Comparison of ENCODE assay signal across 8 mouse cellular contexts in the genomic region with DNA sequence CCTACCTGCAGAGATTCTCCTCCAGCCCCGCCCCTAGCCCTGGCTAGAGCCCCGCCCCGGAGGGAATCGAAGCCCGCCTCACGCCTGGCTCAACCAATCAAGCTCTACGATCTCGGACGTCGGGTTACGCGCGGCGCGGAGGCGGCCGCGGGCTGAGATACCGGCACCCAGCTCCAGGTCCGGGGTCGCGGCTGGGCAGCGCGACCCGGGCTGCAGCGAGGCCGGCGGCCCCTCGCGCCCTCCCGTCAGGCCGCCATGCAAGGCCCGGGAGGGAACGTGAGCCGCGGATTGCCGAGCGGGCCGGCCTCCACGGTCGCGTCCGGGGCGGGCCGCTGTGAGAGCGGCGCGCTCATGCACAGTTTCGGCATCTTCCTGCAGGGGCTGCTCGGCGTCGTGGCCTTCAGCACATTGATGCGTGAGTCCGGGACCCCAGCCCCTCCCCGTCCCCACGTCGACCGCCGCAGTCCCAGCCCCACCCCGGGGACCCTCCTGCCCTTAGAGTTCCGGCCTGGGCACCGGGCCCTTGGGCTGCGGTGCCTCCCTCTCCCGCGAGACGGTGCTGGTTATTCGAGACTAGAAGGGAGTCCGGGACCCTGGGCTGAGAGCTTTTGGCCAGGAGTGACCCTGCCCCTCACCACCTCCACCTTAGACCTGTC. TPM values are rescaled to one million over a fixed set of nuclear protein-coding genes. Genes with fewer than 3 reads are reported as not detected.
DNase-seq lines count a peak whose midpoint lies in the region; ATAC-seq and TF ChIP-seq lines count a peak whose summit lies in the region.

A gene (plus strand): TSS at position 115 of the 656 bp plus-strand sequence.

- no peaks in the 10 kb centered on the region for H3K4me1 ChIP-seq in ES-Bruce4 (ENCODE audit: control insufficient read depth, insufficient read depth, low read length)
- H3K4me1 ChIP-seq in forebrain, embryonic 14.5 days (ENCODE audit: control insufficient read depth, insufficient read depth, low read length) = peaks cover 8% of the 10 kb centered on the region
- peaks cover 14% of the 10 kb centered on the region for H3K4me1 ChIP-seq in lung, adult 2 months (ENCODE audit: control insufficient read depth, insufficient read depth, low read length)

- TF ChIP-seq POLR2A in ES-Bruce4 (IDR thresholded peaks at IDR 0.05; ENCODE audit: insufficient read depth, low read length) = peak; percentile 37
- TF ChIP-seq POLR2A in lung, adult 2 months (IDR thresholded peaks at IDR 0.05; ENCODE audit: borderline replicate concordance, extremely low read depth, low read depth, low read length) = peak; percentile 41; the same call in 1 of the 2 replicates

- intact Hi-C loops in heart, postnatal 14 days (cut with DNase I) = loop anchor here (5.0 kb wide), 1 partner anchor 42 kb away; no protein-coding TSS in a partner anchor

- DNase-seq in forebrain, embryonic 14.5 days (ENCODE audit: low spot score) = peak; percentile 89
- DNase-seq in heart, postnatal 14 days = peak; percentile 84 to 88
- peak; percentile 78 to 90 for DNase-seq in layer of hippocampus, adult 18-20 months (ENCODE audit: low spot score in 2 of 2)
- peak; percentile 91 for DNase-seq in lung, adult 2 months
- DNase-seq in thymus, adult 18-20 months = peak; percentile 74 to 81

- no peak for TF ChIP-seq CTCF in ES-Bruce4 (IDR thresholded peaks at IDR 0.05; ENCODE audit: low read depth, low read length)
- TF ChIP-seq CTCF in lung, adult 2 months (IDR thresholded peaks at IDR 0.05; ENCODE audit: insufficient read depth, low read length) = 0 out of 2 replicates have a peak, but pooled peaks have one; percentile 4

- H3K9ac ChIP-seq in ES-Bruce4 (ENCODE audit: low read depth, poor library complexity, severe bottlenecking) = peak within 1 kb of the TSS; percentile 88
- H3K9ac ChIP-seq in forebrain, embryonic 14.5 days (ENCODE audit: low read length) = peak within 1 kb of the TSS; percentile 87

- ATAC-seq in cerebellum, adult (ENCODE audit: insufficient number of reproducible peaks, low FRiP score, low TSS enrichment) = peak; percentile 95
- ATAC-seq in forebrain, embryonic 14.5 days = peak; percentile 97
- peak; percentile 80 for ATAC-seq in neutrophil, adult 5-6 weeks (ENCODE audit: extremely low read depth, insufficient number of reproducible peaks, low FRiP score, poor library complexity, severe bottlenecking)

- H3K36me3 ChIP-seq in ES-Bruce4 (ENCODE audit: control insufficient read depth, insufficient read depth, low read length, poor library complexity, severe bottlenecking) = no peaks in the 10 kb centered on the region
- no peaks in the 10 kb centered on the region for H3K36me3 ChIP-seq in forebrain, embryonic 14.5 days (ENCODE audit: control insufficient read depth, insufficient read depth, low read length)

- peak within 1 kb of the TSS; percentile 90 for H3K4me3 ChIP-seq in ES-Bruce4 (ENCODE audit: low read depth, low read length)
- peak within 1 kb of the TSS; percentile 84 for H3K4me3 ChIP-seq in forebrain, embryonic 14.5 days (ENCODE audit: low read depth, low read length)
- peak within 1 kb of the TSS; percentile 83 for H3K4me3 ChIP-seq in lung, adult 2 months (replicated peaks; ENCODE audit: extremely low read depth, low read depth, low read length)

- no peaks in the 10 kb centered on the region for H3K9me3 ChIP-seq in ES-Bruce4 (replicated peaks; ENCODE audit: control insufficient read depth, insufficient read depth, low read length, poor library complexity, severe bottlenecking)
- no peaks in the 10 kb centered on the region for H3K9me3 ChIP-seq in forebrain, embryonic 14.5 days (replicated peaks; ENCODE audit: control insufficient read depth, low read length)

- peak within 1 kb of the TSS; percentile 75 for H3K4me2 ChIP-seq in forebrain, embryonic 14.5 days (ENCODE audit: low read length)

- TF ChIP-seq EP300 in ES-Bruce4 (IDR thresholded peaks at IDR 0.05; ENCODE audit: insufficient read depth, low read depth, low read length) = no peak

- under 1% methylated on average over 60 of the region's 68 CpGs for WGBS in forebrain, embryonic 14.5 days
- WGBS in lung, adult 2 months = under 1% methylated on average over 68 of the region's 68 CpGs

- H3K27ac ChIP-seq in ES-Bruce4 (ENCODE audit: insufficient read depth, low read length) = no peak within 1 kb of the TSS
- peak within 1 kb of the TSS; percentile 63; the same call in 1 of the 2 replicates for H3K27ac ChIP-seq in forebrain, embryonic 14.5 days (ENCODE audit: low read depth, low read length)

- no peaks in the 10 kb centered on the region for H3K27me3 ChIP-seq in ES-Bruce4 (ENCODE audit: control insufficient read depth, insufficient read depth, low read length, poor library complexity, severe bottlenecking)
- H3K27me3 ChIP-seq in forebrain, embryonic 14.5 days (replicated peaks; ENCODE audit: control insufficient read depth, insufficient read depth, low read length) = no peaks in the 10 kb centered on the region

RNA-seq across cellular contexts. Expression of the gene that starts here (rescaled TPM):
- polyA plus RNA-seq in ES-Bruce4 (2011; ENCODE audit: insufficient read depth, insufficient read length, low read depth, missing spikeins) = 18.1 and 18.6 TPM in 2 replicates
- polyA plus RNA-seq in forebrain, embryonic 14.5 days (2014; fragmentation: Nextera tagmentation; extraction: Ambion mirVana) = 15.6 and 16.4 TPM in 2 replicates
- total RNA-seq in heart, postnatal 14 days (2021) = 1 to 10 TPM; 7.6 to 7.7 TPM
- total RNA-seq in layer of hippocampus, adult 18-20 months (2021) = 10 to 100 TPM; 18.5 to 20.6 TPM
- 40.6 and 43.7 TPM in 2 replicates for polyA plus RNA-seq in lung, adult 2 months (2012; rRNA removed)
- 10.2 and 14.2 TPM in 2 replicates for total RNA-seq in neutrophil, adult 5-6 weeks (2017)
